Mouse (Mus musculus) hindbrain, embryonic 16.5 days (tissue): ENCODE measurements around the gene Plekha7. TPM values are rescaled to one million over a fixed set of nuclear protein-coding genes. Genes with fewer than 3 reads are reported as not detected.
A peak's percentile ranks its signal among the peaks of the same experiment; 100 is the strongest.

Source experiments
- ATAC-seq: fragments of 200-750 bp; cut with Nextera tagmentation; 2 replicates; pipeline ENCODE4 v1.8.0; 2017; ENCODE audit warnings: moderate TSS enrichment, moderate library complexity
- H3K27ac ChIP-seq: fragments of 300-500 bp; sonication (generic); 2 replicates; pipeline ENCODE4 v1.5.1; 2014; ENCODE audit warnings: low read depth, mild to moderate bottlenecking, control low read depth, low read length, moderate library complexity
- H3K27me3 ChIP-seq: fragments of 300-500 bp; sonication (generic); replicated peaks from 2 replicates; pipeline ENCODE4 v1.6.1; 2014; ENCODE audit warnings: low read length; ENCODE audit not compliant: control insufficient read depth, insufficient read depth
- H3K36me3 ChIP-seq: fragments of 300-500 bp; sonication (generic); 2 replicates; pipeline ENCODE4 v1.6.1; 2014; ENCODE audit warnings: mild to moderate bottlenecking, low read length, moderate library complexity, mixed read lengths; ENCODE audit not compliant: control insufficient read depth, insufficient read depth
- H3K4me1 ChIP-seq: fragments of 300-500 bp; sonication (generic); 2 replicates; pipeline ENCODE4 v1.6.1; 2014; ENCODE audit warnings: low read depth, low read length; ENCODE audit not compliant: control insufficient read depth, insufficient read depth
- H3K4me2 ChIP-seq: fragments of 300-500 bp; sonication (generic); 2 replicates; pipeline ENCODE4 v1.6.1; 2014; ENCODE audit warnings: mild to moderate bottlenecking, low read length, control low read depth, moderate library complexity
- H3K4me3 ChIP-seq: fragments of 300-500 bp; sonication (generic); 2 replicates; pipeline ENCODE4 v1.5.1; 2014; ENCODE audit warnings: mild to moderate bottlenecking, low read length, control low read depth, moderate library complexity
- H3K9ac ChIP-seq: fragments of 300-500 bp; sonication (generic); 2 replicates; pipeline ENCODE4 v1.6.1; 2014; ENCODE audit warnings: low read depth, mild to moderate bottlenecking, control low read depth, low read length, moderate library complexity
- H3K9me3 ChIP-seq: fragments of 300-500 bp; sonication (generic); 2 replicates; pipeline ENCODE4 v1.6.1; 2014; ENCODE audit warnings: mild to moderate bottlenecking, low read length, moderate library complexity; ENCODE audit not compliant: control insufficient read depth
- WGBS: fragments of 180-500 bp; shearing (Covaris S2); extraction: QIAGEN DNeasy Blood & Tissue Kit; methylation state at CpG from one replicate; pipeline ENCODE4 v1.1.7; 2014; 5-methylcytosine and 5-hydroxymethylcytosine counted together
- polyA plus RNA-seq: library from polyadenylated mRNA; unstranded; fragments of >200 nt; fragmentation: Nextera tagmentation; extraction: Ambion mirVana; gene quantifications from 2 replicates; pipeline ENCODE4 v1.2.1, GENCODE M21; 2015

Plekha7 gene
- polyA plus RNA-seq, 1 experiment from 2014 or later: 8.5 TPM

GRCm38 (mm10) chr7:116223010-116223783 is 85.0 kb downstream of the Plekha7 start:
- Histone ChIP-seq H3K27me3 (no peaks in the 10 kb centered on the region), H3K4me1 (peaks cover 23% of the 10 kb centered on the region), H3K9ac (no peak overlapping the region), H3K4me2 (no peak overlapping the region), H3K4me3 (no peak overlapping the region), H3K27ac (no peak overlapping the region), H3K9me3 (no peaks in the 10 kb centered on the region), H3K36me3 (no peaks in the 10 kb centered on the region)
- ATAC-seq: 0 out of 2 replicates have a peak, but pooled peaks have one; percentile 14
- WGBS: 25% methylated on average over 14 of the region's 14 CpGs

GRCm38 (mm10) chr7:116222288-116223009 is 85.7 kb downstream of the Plekha7 start:
- Histone ChIP-seq H3K36me3 (no peaks in the 10 kb centered on the region), H3K9ac (no peak overlapping the region), H3K9me3 (no peaks in the 10 kb centered on the region), H3K27ac (no peak overlapping the region), H3K4me1 (peaks cover 23% of the 10 kb centered on the region), H3K4me3 (no peak overlapping the region), H3K27me3 (no peaks in the 10 kb centered on the region), H3K4me2 (no peak overlapping the region)
- ATAC-seq: no peak
- WGBS: 52% methylated on average over 8 of the region's 8 CpGs

GRCm38 (mm10) chr7:116221883-116222282 is 86.3 kb downstream of the Plekha7 start:
- peak; percentile 55; the same call in 1 of the 2 replicates for ATAC-seq
- Histone ChIP-seq H3K9me3 (no peaks in the 10 kb centered on the region), H3K27me3 (no peaks in the 10 kb centered on the region), H3K4me1 (peaks cover 20% of the 10 kb centered on the region), H3K36me3 (no peaks in the 10 kb centered on the region), H3K4me2 (no peak overlapping the region), H3K4me3 (no peak overlapping the region), H3K27ac (no peak overlapping the region), H3K9ac (no peak overlapping the region)
- 20% methylated on average over 7 of the region's 7 CpGs for WGBS

- peak; percentile 38 for ATAC-seq
- H3K9me3 ChIP-seq: peaks cover 2% of the 10 kb centered on the region; the same call in 1 of the 2 replicates
- H3K9ac ChIP-seq: no peak overlapping the region
- H3K27me3 ChIP-seq: no peaks in the 10 kb centered on the region
- H3K27ac ChIP-seq: no peak overlapping the region
- WGBS: 66% methylated on average over 12 of the region's 12 CpGs
- peaks cover 20% of the 10 kb centered on the region for H3K4me1 ChIP-seq
- H3K36me3 ChIP-seq: no peaks in the 10 kb centered on the region
- H3K4me3 ChIP-seq: no peak overlapping the region
- no peak overlapping the region for H3K4me2 ChIP-seq
Observed at GRCm38 (mm10) chr7:116220103-116220707, 88.0 kb downstream of the Plekha7 start.

GRCm38 (mm10) chr7:116217747-116218146 is 90.4 kb downstream of the Plekha7 start:
- Histone ChIP-seq H3K9ac (no peak overlapping the region), H3K27me3 (no peaks in the 10 kb centered on the region), H3K4me1 (peaks cover 15% of the 10 kb centered on the region), H3K4me3 (no peak overlapping the region), H3K4me2 (no peak overlapping the region), H3K27ac (no peak overlapping the region), H3K36me3 (no peaks in the 10 kb centered on the region), H3K9me3 (peaks cover 2% of the 10 kb centered on the region; the same call in 1 of the 2 replicates)
- ATAC-seq: no peak
- WGBS: 91% methylated on average over 7 of the region's 7 CpGs

- Histone ChIP-seq H3K27me3 (no peaks in the 10 kb centered on the region), H3K9me3 (peaks cover 2% of the 10 kb centered on the region; the same call in 1 of the 2 replicates), H3K4me3 (no peak overlapping the region), H3K4me2 (no peak overlapping the region), H3K36me3 (no peaks in the 10 kb centered on the region), H3K9ac (no peak overlapping the region), H3K4me1 (peaks cover 30% of the 10 kb centered on the region), H3K27ac (no peak overlapping the region)
- 32% methylated on average over 9 of the region's 9 CpGs for WGBS
- ATAC-seq: peak; percentile 22; the same call in 1 of the 2 replicates
Observed at GRCm38 (mm10) chr7:116211904-116212303, 96.3 kb downstream of the Plekha7 start.

DNA sequence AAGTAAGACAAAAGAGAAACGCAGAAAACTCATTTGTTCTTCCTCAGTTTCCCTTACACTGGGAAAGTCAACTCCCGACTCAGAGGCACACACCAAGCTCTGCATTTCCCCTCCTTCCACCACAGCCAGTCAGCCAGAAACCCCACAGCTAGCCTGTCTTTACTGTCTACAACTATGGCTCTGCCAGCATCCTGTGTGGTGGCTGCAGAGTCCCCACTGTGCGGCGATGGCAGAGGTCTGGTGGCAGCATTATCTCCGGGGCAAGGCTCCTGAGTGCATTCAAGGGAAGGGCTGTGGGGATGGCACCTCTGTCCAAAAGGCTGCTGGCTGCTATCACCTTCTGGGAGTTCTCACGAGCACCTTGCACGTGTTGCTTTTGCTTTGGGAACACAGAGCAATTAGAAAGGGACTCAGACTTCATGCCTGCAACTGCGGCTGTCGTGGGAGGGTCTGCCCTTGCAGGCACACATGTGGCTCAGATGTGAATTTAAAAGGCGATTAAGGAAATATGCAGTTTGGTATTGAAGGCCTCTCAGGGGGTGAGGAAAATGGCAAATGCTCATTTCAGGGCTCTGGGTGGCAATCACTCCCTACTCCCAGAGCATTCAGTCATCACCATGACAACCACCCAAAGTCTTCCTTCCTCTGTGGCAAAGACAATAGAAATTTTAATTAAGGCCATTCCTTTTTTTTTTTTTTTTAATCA is 98.1 kb downstream of the Plekha7 start:
- no peak overlapping the region for H3K4me3 ChIP-seq
- 14% methylated on average over 10 of the region's 10 CpGs for WGBS
- no peaks in the 10 kb centered on the region for H3K27me3 ChIP-seq
- peak overlapping the region; percentile 63 for H3K27ac ChIP-seq
- H3K9me3 ChIP-seq: no peaks in the 10 kb centered on the region
- ATAC-seq: peak; percentile 75
- peak overlapping the region; percentile 11 for H3K4me2 ChIP-seq
- H3K4me1 ChIP-seq: peaks cover 30% of the 10 kb centered on the region
- no peaks in the 10 kb centered on the region for H3K36me3 ChIP-seq
- H3K9ac ChIP-seq: no peak overlapping the region; the same call in 1 of the 2 replicates

- no peak for ATAC-seq
- 29% methylated on average over 8 of the region's 8 CpGs for WGBS
- H3K4me1 ChIP-seq: peaks cover 30% of the 10 kb centered on the region
- H3K9ac ChIP-seq: no peak overlapping the region
- no peaks in the 10 kb centered on the region for H3K27me3 ChIP-seq
- no peak overlapping the region for H3K4me2 ChIP-seq
- no peak overlapping the region for H3K27ac ChIP-seq
- no peaks in the 10 kb centered on the region for H3K36me3 ChIP-seq
- no peaks in the 10 kb centered on the region for H3K9me3 ChIP-seq
- H3K4me3 ChIP-seq: no peak overlapping the region
Observed at GRCm38 (mm10) chr7:116208880-116209279, 99.3 kb downstream of the Plekha7 start.
